Mouse (Mus musculus) MEL (cell line): ENCODE results near the gene Acvr1b.

Experiments
- CHD2 ChIP-seq: IDR thresholded peaks from 2 replicates; pipeline ENCODE4 v1.6.1; 2011; ENCODE audit warnings: low read length, improper control_type of control experiment
- CTCF ChIP-seq, 3 experiments: IDR thresholded peaks in 2 of 3; conservative IDR thresholded peaks in 1 of 3; 2 replicates each; pipeline ENCODE4 v1.5.1; 2011 to 2012; ENCODE audit warnings: low read length in 3 of 3, low read depth in 2 of 3, mild to moderate bottlenecking in 2 of 3, improper control_type of control experiment in 1 of 3, inconsistent platforms in 1 of 3, mixed read lengths in 1 of 3, moderate library complexity in 1 of 3; ENCODE audit not compliant: control insufficient read depth in 1 of 3, insufficient read depth in 1 of 3, poor library complexity in 1 of 3, severe bottlenecking in 1 of 3
- JUND ChIP-seq: IDR thresholded peaks from 2 replicates; pipeline ENCODE4 v1.6.1; 2011; ENCODE audit warnings: low read depth, mild to moderate bottlenecking, improper control_type of control experiment, low read length
- POLR2A ChIP-seq, 2 experiments: IDR thresholded peaks; 2 replicates each; pipeline ENCODE4 v1.6.1; 2011 to 2012; ENCODE audit warnings: low read length in 2 of 2, mild to moderate bottlenecking in 2 of 2, control low read depth in 1 of 2, improper control_type of control experiment in 1 of 2, low read depth in 1 of 2, moderate library complexity in 1 of 2; ENCODE audit not compliant: control insufficient read depth in 1 of 2, insufficient read depth in 1 of 2, poor library complexity in 1 of 2
- ZNF384 ChIP-seq: IDR thresholded peaks from 2 replicates; pipeline ENCODE4 v1.6.1; 2012; ENCODE audit warnings: low read depth, mild to moderate bottlenecking, inconsistent platforms, low read length, improper control_type of control experiment

- TF ChIP-seq ZNF384 = peak; percentile 79
- no peak for TF ChIP-seq JUND
- peak; percentile 23 to 63; a peak in 2 of 4 replicates for TF ChIP-seq POLR2A (IDR thresholded peaks at IDR 0.05; ENCODE audit: control insufficient read depth in 1 of 2, insufficient read depth in 1 of 2, low read depth in 1 of 2, low read length in 2 of 2, poor library complexity in 1 of 2)
- TF ChIP-seq CTCF (IDR thresholded peaks at IDR 0.05 in 2 of 3, conservative IDR thresholded peaks at IDR 0.05 in 1 of 3; ENCODE audit: control insufficient read depth in 1 of 3, insufficient read depth in 1 of 3, low read depth in 2 of 3, low read length in 3 of 3, poor library complexity in 1 of 3, severe bottlenecking in 1 of 3) = no peak
- no peak for TF ChIP-seq CHD2
Observed at GRCm38 (mm10) chr15:101260874-101261622, 87.2 kb downstream of the Acvr1b start.
